Mouse (Mus musculus) lung, postnatal 14 days (tissue): ENCODE data around the gene Tram2.

Experiments used
- DNase-seq: peaks from one replicate; pipeline ENCODE4 v3.0.0; 2021

Gene Tram2

DNA sequence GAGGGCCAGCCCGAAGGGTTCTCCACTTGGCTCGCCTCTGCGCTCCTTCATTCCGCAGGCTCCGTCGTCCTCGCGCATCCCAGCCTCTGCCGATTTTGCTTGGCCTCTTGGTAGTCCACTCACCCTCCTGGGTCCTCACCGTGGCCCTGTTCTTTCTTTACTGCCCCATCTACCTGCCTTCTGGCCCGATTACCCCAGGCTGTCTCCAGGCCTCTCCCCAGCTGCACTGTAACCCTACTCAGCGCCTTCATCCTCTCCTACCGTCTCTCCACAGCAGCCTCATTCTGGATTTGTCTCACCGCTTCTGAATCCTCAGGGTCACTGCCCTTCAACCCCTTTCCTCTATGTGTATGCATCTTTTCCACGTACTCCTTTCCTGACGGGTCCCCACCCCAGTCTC, 127.2 kb downstream of the Tram2 start:
- DNase-seq: no peak

DNA sequence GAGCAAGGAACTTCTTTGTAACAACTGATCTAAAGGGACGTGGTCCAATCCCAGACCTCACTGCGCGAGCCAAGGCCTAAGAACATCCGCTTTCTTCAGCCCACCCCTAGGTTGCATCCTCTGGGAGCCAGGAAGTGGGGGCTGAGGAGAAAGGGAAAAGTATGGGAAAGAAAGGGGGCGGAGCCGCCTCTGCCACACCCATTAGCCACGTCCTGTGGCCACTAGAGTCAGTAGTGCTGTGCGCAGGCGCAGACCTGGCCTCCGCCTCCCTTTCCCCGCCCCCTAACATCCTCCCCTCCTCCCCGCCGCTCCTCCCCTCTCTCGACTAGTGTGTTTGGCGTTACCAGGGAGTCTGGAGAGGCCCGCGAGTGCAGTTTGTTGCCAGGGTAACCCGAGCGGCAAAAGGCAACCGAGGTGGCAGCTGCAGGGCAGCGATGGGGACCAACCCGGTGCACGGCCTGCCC, 127.7 kb downstream of the Tram2 start, which contains the start of gene Efhc1:
Gene Efhc1 (plus strand): TSS at position 327 of the 464 bp plus-strand sequence.
- DNase-seq: peak; percentile 93
